Mouse (Mus musculus) kidney, postnatal 0 days (tissue): ENCODE measurements at regions not wholly inside any gene's neighbourhood (a gene's known extent, or its start where the extent isn't known, plus 50 kb on each side); places are given as distances from the start of the nearest gene placed in this dataset.

Experiments used
- ATAC-seq: fragments of 200-750 bp; cut with Nextera tagmentation; replicated peaks from 2 replicates; pipeline ENCODE4 v1.8.0; 2017; ENCODE audit warnings: low read depth, moderate number of reproducible peaks, moderate TSS enrichment, moderate library complexity; ENCODE audit not compliant: low FRiP score
- DNase-seq: peaks from one replicate; pipeline ENCODE4 v3.0.0-alpha.2; 2016; ENCODE audit warnings: low spot score
- H3K27ac ChIP-seq: fragments of 300-500 bp; sonication (generic); 2 replicates; pipeline ENCODE4 v1.5.1; 2014; ENCODE audit warnings: mild to moderate bottlenecking
- H3K27me3 ChIP-seq: fragments of 300-500 bp; sonication (generic); 2 replicates; pipeline ENCODE4 v1.6.1; 2014; ENCODE audit warnings: low read length, mixed read lengths; ENCODE audit not compliant: insufficient read depth
- H3K36me3 ChIP-seq: fragments of 300-500 bp; sonication (generic); 2 replicates; pipeline ENCODE4 v1.6.1; 2014; ENCODE audit warnings: low read length, mixed read lengths; ENCODE audit not compliant: insufficient read depth
- H3K4me1 ChIP-seq: fragments of 300-500 bp; sonication (generic); replicated peaks from 2 replicates; pipeline ENCODE4 v1.6.1; 2014; ENCODE audit warnings: antibody characterized with exemption, low read length, mixed read lengths; ENCODE audit not compliant: insufficient read depth
- H3K4me2 ChIP-seq: fragments of 300-500 bp; sonication (generic); 2 replicates; pipeline ENCODE4 v1.6.1; 2014; ENCODE audit warnings: mild to moderate bottlenecking, low read length, moderate library complexity, mixed read lengths
- H3K4me3 ChIP-seq: fragments of 300-500 bp; sonication (generic); replicated peaks from 2 replicates; pipeline ENCODE4 v1.5.1; 2014; ENCODE audit warnings: low read depth, low read length
- H3K9ac ChIP-seq: fragments of 300-500 bp; sonication (generic); 2 replicates; pipeline ENCODE4 v1.6.1; 2014; ENCODE audit warnings: low read depth, low read length
- H3K9me3 ChIP-seq: fragments of 300-500 bp; sonication (generic); replicated peaks from 2 replicates; pipeline ENCODE4 v1.6.1; 2016; ENCODE audit warnings: low read length, inconsistent platforms, mixed read lengths
- CTCF ChIP-seq: IDR thresholded peaks from 2 replicates; pipeline ENCODE4 v1.5.1; 2016; ENCODE audit warnings: antibody characterized with exemption, low read depth, mild to moderate bottlenecking, moderate library complexity
- WGBS: fragments of 180-500 bp; shearing (Covaris S2); extraction: QIAGEN DNeasy Blood & Tissue Kit; methylation state at CpG from one replicate; pipeline ENCODE4 v1.1.7; 2014; 5-methylcytosine and 5-hydroxymethylcytosine counted together

GRCm38 (mm10) chrX:137193241-137193640 is 71.4 kb upstream of the Esx1 start:
- Histone ChIP-seq H3K9me3 (no peaks in the 10 kb centered on the region), H3K27me3 (no peaks in the 10 kb centered on the region), H3K36me3 (no peaks in the 10 kb centered on the region), H3K4me2 (no peak overlapping the region), H3K4me3 (no peak overlapping the region), H3K4me1 (no peaks in the 10 kb centered on the region), H3K9ac (no peak overlapping the region), H3K27ac (no peak overlapping the region)
- 87% methylated on average over 4 of the region's 4 CpGs for WGBS
- DNase-seq (no peak), ATAC-seq (no peak)
- TF ChIP-seq CTCF, result no peak

DNA sequence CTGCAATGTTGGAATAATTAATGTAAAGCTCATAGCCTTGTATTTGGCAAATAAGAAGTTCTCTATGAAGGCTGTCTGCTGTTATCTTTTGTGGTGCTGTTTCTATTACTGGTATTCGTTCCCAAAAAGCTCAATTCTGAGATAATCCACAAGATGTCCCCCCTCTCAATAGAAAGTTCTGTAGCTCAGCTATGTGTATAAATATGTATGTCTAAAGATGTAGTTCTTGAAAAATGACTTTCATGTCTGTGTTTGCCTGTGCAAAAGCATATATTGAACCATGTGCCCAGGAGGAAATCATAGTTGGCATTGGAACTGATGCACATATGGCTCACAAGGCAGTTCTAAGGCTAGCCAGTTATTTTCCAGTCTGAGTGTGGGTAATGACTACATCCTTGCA is 68.2 kb upstream of the Esx1 start:
- 33% methylated on average over 1 of the region's 1 CpGs for WGBS
- no peak for DNase-seq
- no peaks in the 10 kb centered on the region for H3K4me1 ChIP-seq

GRCm38 (mm10) chrX:137175774-137176173 is 53.9 kb upstream of the Esx1 start:
- WGBS, result 61% methylated on average over 2 of the region's 2 CpGs
- H3K36me3 ChIP-seq, result no peaks in the 10 kb centered on the region
- H3K4me2 ChIP-seq, result no peak overlapping the region
- DNase-seq, result no peak
- no peak overlapping the region for H3K27ac ChIP-seq
- no peaks in the 10 kb centered on the region for H3K27me3 ChIP-seq
- H3K4me3 ChIP-seq, result no peak overlapping the region
- no peaks in the 10 kb centered on the region for H3K9me3 ChIP-seq
- no peaks in the 10 kb centered on the region for H3K4me1 ChIP-seq
- H3K9ac ChIP-seq, result no peak overlapping the region
- ATAC-seq, result no peak
- TF ChIP-seq CTCF, result no peak

More for the DNA sequence above, 68.2 kb upstream of the Esx1 start:
- H3K9ac ChIP-seq, result no peak overlapping the region
- no peak overlapping the region for H3K4me3 ChIP-seq
- H3K27me3 ChIP-seq, result no peaks in the 10 kb centered on the region
- no peak for ATAC-seq
- H3K36me3 ChIP-seq, result no peaks in the 10 kb centered on the region
- H3K4me2 ChIP-seq, result no peak overlapping the region
- peak; percentile 33; the same call in 1 of the 2 replicates for TF ChIP-seq CTCF
- H3K27ac ChIP-seq, result no peak overlapping the region
- no peaks in the 10 kb centered on the region for H3K9me3 ChIP-seq

- Histone ChIP-seq H3K36me3 (no peaks in the 10 kb centered on the region), H3K27me3 (no peaks in the 10 kb centered on the region), H3K4me3 (no peak overlapping the region), H3K4me2 (no peak overlapping the region), H3K27ac (no peak overlapping the region), H3K9me3 (no peaks in the 10 kb centered on the region), H3K9ac (no peak overlapping the region), H3K4me1 (no peaks in the 10 kb centered on the region)
- WGBS, result 71% methylated on average over 4 of the region's 4 CpGs
- no peak for DNase-seq
- TF ChIP-seq CTCF, result no peak
- no peak for ATAC-seq
Observed at GRCm38 (mm10) chrX:137173455-137173854, 51.6 kb upstream of the Esx1 start.
